Mouse (Mus musculus): ENCODE data around the gene Zfp553. TPM values are rescaled to one million over a fixed set of nuclear protein-coding genes. Genes with fewer than 3 reads are reported as not detected.

Gene Zfp553
- polyA plus RNA-seq, 1 experiment from 2014 or later: 73.5 TPM

GRCm38 (mm10) chr7:127214521-127214920 is 18.3 kb upstream of the Zfp553 start:
- H3K4me3 ChIP-seq: peak overlapping the region; percentile 51
- DNase-seq (ENCODE audit: low spot score): peak; percentile 46
- H3K9me3 ChIP-seq: no peaks in the 10 kb centered on the region
- H3K27ac ChIP-seq (replicated peaks): peak overlapping the region; percentile 51; the same call in 1 of the 2 replicates
- H3K27me3 ChIP-seq (replicated peaks; ENCODE audit: low read depth, poor library complexity, severe bottlenecking): peaks cover 28% of the 10 kb centered on the region
- WGBS: 27% methylated on average over 21 of the region's 21 CpGs
- no peaks in the 10 kb centered on the region for H3K36me3 ChIP-seq (replicated peaks)
- peaks cover 29% of the 10 kb centered on the region for H3K4me1 ChIP-seq

- WGBS: 21% methylated on average over 33 of the region's 33 CpGs
- peak overlapping the region; percentile 51 for H3K27ac ChIP-seq (replicated peaks)
These were observed 17.6 kb upstream of the Zfp553 start for GRCm38 (mm10) chr7:127214981-127215871.

GRCm38 (mm10) chr7:127216307-127216706 is 16.6 kb upstream of the Zfp553 start:
- no peak overlapping the region for H3K27ac ChIP-seq (replicated peaks)
- H3K9me3 ChIP-seq: no peaks in the 10 kb centered on the region
- WGBS: 84% methylated on average over 5 of the region's 5 CpGs
- H3K36me3 ChIP-seq (replicated peaks): no peaks in the 10 kb centered on the region
- H3K4me3 ChIP-seq: no peak overlapping the region
- H3K27me3 ChIP-seq (replicated peaks; ENCODE audit: low read depth, poor library complexity, severe bottlenecking): peaks cover 28% of the 10 kb centered on the region
- peaks cover 23% of the 10 kb centered on the region for H3K4me1 ChIP-seq
- no peak for DNase-seq (ENCODE audit: low spot score)

More at GRCm38 (mm10) chr7:127214981-127215871, 17.6 kb upstream of the Zfp553 start:
- H3K4me3 ChIP-seq: peak overlapping the region; percentile 51
- peaks cover 28% of the 10 kb centered on the region for H3K27me3 ChIP-seq (replicated peaks; ENCODE audit: low read depth, poor library complexity, severe bottlenecking)
- no peaks in the 10 kb centered on the region for H3K36me3 ChIP-seq (replicated peaks)
- no peaks in the 10 kb centered on the region for H3K9me3 ChIP-seq
- H3K4me1 ChIP-seq: peaks cover 23% of the 10 kb centered on the region
- DNase-seq (ENCODE audit: low spot score): peak; percentile 74

GRCm38 (mm10) chr7:127217475-127217874 is 15.4 kb upstream of the Zfp553 start:
- 91% methylated on average over 6 of the region's 6 CpGs for WGBS
- Histone ChIP-seq H3K9me3 (no peaks in the 10 kb centered on the region), H3K4me3 (no peak overlapping the region), H3K36me3 (replicated peaks) (peaks cover 7% of the 10 kb centered on the region), H3K27me3 (replicated peaks; ENCODE audit: low read depth, poor library complexity, severe bottlenecking) (peaks cover 28% of the 10 kb centered on the region), H3K4me1 (peaks cover 23% of the 10 kb centered on the region), H3K27ac (replicated peaks) (no peak overlapping the region)
- DNase-seq (ENCODE audit: low spot score): no peak

GRCm38 (mm10) chr7:127217901-127218642 is 14.8 kb upstream of the Zfp553 start:
- Histone ChIP-seq H3K4me1 (peaks cover 23% of the 10 kb centered on the region), H3K27me3 (replicated peaks; ENCODE audit: low read depth, poor library complexity, severe bottlenecking) (peaks cover 24% of the 10 kb centered on the region), H3K4me3 (no peak overlapping the region), H3K9me3 (no peaks in the 10 kb centered on the region), H3K27ac (replicated peaks) (no peak overlapping the region), H3K36me3 (replicated peaks) (peaks cover 13% of the 10 kb centered on the region)
- no peak for DNase-seq (ENCODE audit: low spot score)
- WGBS: 81% methylated on average over 10 of the region's 10 CpGs

- H3K36me3 ChIP-seq (replicated peaks): peaks cover 19% of the 10 kb centered on the region
- no peak for DNase-seq (ENCODE audit: low spot score)
- H3K4me1 ChIP-seq: peaks cover 23% of the 10 kb centered on the region
- WGBS: 94% methylated on average over 4 of the region's 4 CpGs
- H3K9me3 ChIP-seq: no peaks in the 10 kb centered on the region
- H3K27ac ChIP-seq (replicated peaks): no peak overlapping the region
- no peak overlapping the region for H3K4me3 ChIP-seq
- H3K27me3 ChIP-seq (replicated peaks; ENCODE audit: low read depth, poor library complexity, severe bottlenecking): peaks cover 18% of the 10 kb centered on the region
These were observed 14.2 kb upstream of the Zfp553 start for GRCm38 (mm10) chr7:127218670-127219069.

GRCm38 (mm10) chr7:127220440-127220839 is 12.4 kb upstream of the Zfp553 start:
- H3K4me1 ChIP-seq: peaks cover 6% of the 10 kb centered on the region
- no peak overlapping the region for H3K4me3 ChIP-seq
- WGBS: 86% methylated on average over 6 of the region's 6 CpGs
- no peaks in the 10 kb centered on the region for H3K9me3 ChIP-seq
- no peak for DNase-seq (ENCODE audit: low spot score)
- 0 out of 2 replicates have a peak, but pooled peaks cover under 1% of the 10 kb centered on the region for H3K27me3 ChIP-seq (replicated peaks; ENCODE audit: low read depth, poor library complexity, severe bottlenecking)
- peaks cover 33% of the 10 kb centered on the region for H3K36me3 ChIP-seq (replicated peaks)
- no peak overlapping the region for H3K27ac ChIP-seq (replicated peaks)

GRCm38 (mm10) chr7:127223106-127223505 is 9.8 kb upstream of the Zfp553 start:
- WGBS: 96% methylated on average over 3 of the region's 3 CpGs
- Histone ChIP-seq H3K4me1 (peaks cover 3% of the 10 kb centered on the region; the same call in 1 of the 2 replicates), H3K36me3 (replicated peaks) (peaks cover 56% of the 10 kb centered on the region), H3K4me3 (no peak overlapping the region), H3K27me3 (replicated peaks; ENCODE audit: low read depth, poor library complexity, severe bottlenecking) (no peaks in the 10 kb centered on the region), H3K27ac (replicated peaks) (no peak overlapping the region), H3K9me3 (no peaks in the 10 kb centered on the region)
- no peak for DNase-seq (ENCODE audit: low spot score)

- Histone ChIP-seq H3K4me3 (no peak overlapping the region), H3K27ac (replicated peaks) (no peak overlapping the region), H3K4me1 (no peaks in the 10 kb centered on the region), H3K9me3 (no peaks in the 10 kb centered on the region), H3K36me3 (replicated peaks) (peaks cover 59% of the 10 kb centered on the region), H3K27me3 (replicated peaks; ENCODE audit: low read depth, poor library complexity, severe bottlenecking) (no peaks in the 10 kb centered on the region)
- DNase-seq (ENCODE audit: low spot score): no peak
- 86% methylated on average over 6 of the region's 6 CpGs for WGBS
These were observed 9.1 kb upstream of the Zfp553 start for GRCm38 (mm10) chr7:127223515-127224478.

- DNase-seq (ENCODE audit: low spot score): no peak
- H3K36me3 ChIP-seq (replicated peaks): peaks cover 67% of the 10 kb centered on the region
- H3K4me1 ChIP-seq: no peaks in the 10 kb centered on the region
- no peaks in the 10 kb centered on the region for H3K9me3 ChIP-seq
- no peak overlapping the region for H3K27ac ChIP-seq (replicated peaks)
- 92% methylated on average over 6 of the region's 6 CpGs for WGBS
- no peaks in the 10 kb centered on the region for H3K27me3 ChIP-seq (replicated peaks; ENCODE audit: low read depth, poor library complexity, severe bottlenecking)
- no peak overlapping the region for H3K4me3 ChIP-seq
These were observed 8.2 kb upstream of the Zfp553 start for GRCm38 (mm10) chr7:127224616-127225015.

GRCm38 (mm10) chr7:127225147-127225995 is 7.5 kb upstream of the Zfp553 start:
- H3K9me3 ChIP-seq: no peaks in the 10 kb centered on the region
- WGBS: 91% methylated on average over 11 of the region's 11 CpGs
- no peak for DNase-seq (ENCODE audit: low spot score)
- H3K4me3 ChIP-seq: no peak overlapping the region
- H3K27me3 ChIP-seq (replicated peaks; ENCODE audit: low read depth, poor library complexity, severe bottlenecking): no peaks in the 10 kb centered on the region
- peaks cover 7% of the 10 kb centered on the region for H3K4me1 ChIP-seq
- H3K27ac ChIP-seq (replicated peaks): no peak overlapping the region; the same call in 1 of the 2 replicates
- H3K36me3 ChIP-seq (replicated peaks): peaks cover 74% of the 10 kb centered on the region

Data from embryonic facial prominence, embryonic 10.5 days (tissue).